Mouse (Mus musculus): ENCODE results near the gene Gm21761.
"Not testable (repeated sequence)": the region's sequence is repeated elsewhere in the genome, so short reads cannot be mapped to it uniquely, and the experiment has no call there.

The Gm21761 gene

GRCm38 (mm10) chr13:119929172-119929571, at the start of gene Gm21761:
TSS of gene Gm21761 (minus strand) at chr13:119929272.
- DNase-seq (ENCODE audit: extremely low read depth, insufficient read length, low spot score): not testable (repeated sequence)

- DNase-seq (ENCODE audit: extremely low read depth, insufficient read length, low spot score): not testable (repeated sequence)
These were observed 40.1 kb upstream of the Gm21761 start for GRCm38 (mm10) chr13:119969163-119969562.

GRCm38 (mm10) chr13:119968193-119968592, 39.1 kb upstream of the Gm21761 start:
- DNase-seq (ENCODE audit: extremely low read depth, insufficient read length, low spot score): not testable (repeated sequence)

- not testable (repeated sequence) for DNase-seq (ENCODE audit: extremely low read depth, insufficient read length, low spot score)
These were observed 36.9 kb upstream of the Gm21761 start for GRCm38 (mm10) chr13:119965968-119966367.

GRCm38 (mm10) chr13:119965302-119965952, 36.4 kb upstream of the Gm21761 start:
- not testable (repeated sequence) for DNase-seq (ENCODE audit: extremely low read depth, insufficient read length, low spot score)

- not testable (repeated sequence) for DNase-seq (ENCODE audit: extremely low read depth, insufficient read length, low spot score)
These were observed 33.8 kb upstream of the Gm21761 start for GRCm38 (mm10) chr13:119962856-119963255.

GRCm38 (mm10) chr13:119955567-119955966, 26.5 kb upstream of the Gm21761 start:
- DNase-seq (ENCODE audit: extremely low read depth, insufficient read length, low spot score): not testable (repeated sequence)

- not testable (repeated sequence) for DNase-seq (ENCODE audit: extremely low read depth, insufficient read length, low spot score)
These were observed 26.0 kb upstream of the Gm21761 start for GRCm38 (mm10) chr13:119955089-119955488.

- DNase-seq (ENCODE audit: extremely low read depth, insufficient read length, low spot score): not testable (repeated sequence)
These were observed 21.6 kb upstream of the Gm21761 start, which contains the start of gene B020031M17Rik for GRCm38 (mm10) chr13:119950706-119951105. TSS of gene B020031M17Rik (minus strand) at chr13:119950806.

- not testable (repeated sequence) for DNase-seq (ENCODE audit: extremely low read depth, insufficient read length, low spot score)
These were observed 4.3 kb downstream of the Gm21761 start for GRCm38 (mm10) chr13:119924597-119925340.

GRCm38 (mm10) chr13:119916966-119917722, 11.9 kb downstream of the Gm21761 start:
- not testable (repeated sequence) for DNase-seq (ENCODE audit: extremely low read depth, insufficient read length, low spot score)

- DNase-seq (ENCODE audit: extremely low read depth, insufficient read length, low spot score): not testable (repeated sequence)
These were observed 12.6 kb downstream of the Gm21761 start for GRCm38 (mm10) chr13:119916449-119916848.

- not testable (repeated sequence) for DNase-seq (ENCODE audit: extremely low read depth, insufficient read length, low spot score)
These were observed 30.5 kb downstream of the Gm21761 start for GRCm38 (mm10) chr13:119898549-119898948.

- DNase-seq (ENCODE audit: extremely low read depth, insufficient read length, low spot score): not testable (repeated sequence)
These were observed 34.4 kb downstream of the Gm21761 start, which contains the start of gene Tcstv1 for GRCm38 (mm10) chr13:119894685-119895084. TSS of gene Tcstv1 (minus strand) at chr13:119894785.

- DNase-seq (ENCODE audit: extremely low read depth, insufficient read length, low spot score): not testable (repeated sequence)
These were observed 42.2 kb downstream of the Gm21761 start for GRCm38 (mm10) chr13:119886896-119887295.

- not testable (repeated sequence) for DNase-seq (ENCODE audit: extremely low read depth, insufficient read length, low spot score)
These were observed 64.6 kb downstream of the Gm21761 start for GRCm38 (mm10) chr13:119864395-119864999.

- DNase-seq (ENCODE audit: extremely low read depth, insufficient read length, low spot score): not testable (repeated sequence)
These were observed 66.7 kb downstream of the Gm21761 start for GRCm38 (mm10) chr13:119862399-119862798.

All from 3134 (cell line).